Mouse (Mus musculus): ENCODE results near the gene Cd40. TPM values are rescaled to one million over a fixed set of nuclear protein-coding genes. Genes with fewer than 3 reads are reported as not detected.

Cd40 gene
- polyA plus RNA-seq, 1 experiment, result 2.0 TPM

DNA sequence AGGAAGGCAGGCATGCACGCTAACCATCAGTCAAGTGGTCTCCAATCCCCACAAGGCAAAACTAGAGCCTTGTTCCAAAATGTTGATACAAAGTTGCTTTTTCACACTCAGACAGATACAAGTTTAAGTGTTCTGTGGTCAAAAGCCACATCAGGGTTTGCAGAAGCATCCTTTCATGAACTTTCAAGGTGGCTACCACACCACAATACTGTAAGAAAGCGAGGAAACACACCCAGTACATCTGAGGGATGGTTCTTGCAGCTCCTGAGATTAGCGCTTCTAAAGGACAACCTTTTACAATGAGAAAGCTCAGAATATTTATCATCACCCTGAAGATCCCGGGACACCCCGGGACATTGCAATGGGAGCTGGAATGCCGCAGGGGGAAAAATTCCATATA lies 22.1 kb upstream of the Cd40 start:
- Histone ChIP-seq H3K4me3 (ENCODE audit: insufficient read depth, low read length) (peak overlapping the region; percentile 96), H3K27ac (ENCODE audit: insufficient read depth, low read length) (no peak overlapping the region), H3K4me1 (ENCODE audit: control insufficient read depth, insufficient read depth, low read length) (peaks cover 4% of the 10 kb centered on the region)
- TF ChIP-seq CTCF (IDR thresholded peaks at IDR 0.05; ENCODE audit: borderline replicate concordance, insufficient read depth, low read length), result no peak
- TF ChIP-seq POLR2A (IDR thresholded peaks at IDR 0.05; ENCODE audit: low read depth, low read length), result no peak

- Histone ChIP-seq H3K4me3 (ENCODE audit: insufficient read depth, low read length) (peak within 1 kb of the TSS; percentile 96), H3K27ac (ENCODE audit: insufficient read depth, low read length) (0 out of 2 replicates have a peak within 1 kb of the TSS, but pooled peaks have one; percentile 5), H3K4me1 (ENCODE audit: control insufficient read depth, insufficient read depth, low read length) (peaks cover 4% of the 10 kb centered on the region)
- no peak for TF ChIP-seq CTCF (IDR thresholded peaks at IDR 0.05; ENCODE audit: borderline replicate concordance, insufficient read depth, low read length)
- peak; percentile 81 for TF ChIP-seq POLR2A (IDR thresholded peaks at IDR 0.05; ENCODE audit: low read depth, low read length)
Measured at GRCm38 (mm10) chr2:165034131-165035057, 21.0 kb upstream of the Cd40 start, which contains the start of gene Ncoa5. Ncoa5 (minus strand) TSS chr2:165034867.

DNA sequence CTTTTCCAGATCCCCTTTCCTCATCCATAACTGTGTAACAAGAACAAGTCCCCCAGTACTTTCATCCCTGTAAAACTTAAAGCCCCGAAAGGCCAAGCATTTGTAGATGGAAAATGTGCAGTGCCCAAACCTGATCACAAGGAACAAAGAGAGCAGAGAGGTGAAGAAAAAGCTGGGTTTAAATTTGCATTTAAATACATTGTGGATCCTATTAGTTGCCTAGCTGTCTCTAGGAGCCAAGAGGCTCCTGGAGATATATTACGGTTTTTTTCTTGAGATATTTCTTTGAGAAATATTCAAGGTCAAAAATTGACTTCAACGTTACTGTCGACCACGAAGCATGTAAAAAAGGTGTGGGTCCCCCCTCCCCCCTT lies 20.4 kb upstream of the Cd40 start:
- Histone ChIP-seq H3K27ac (ENCODE audit: insufficient read depth, low read length) (no peak overlapping the region), H3K4me3 (ENCODE audit: insufficient read depth, low read length) (peak overlapping the region; percentile 32; the same call in 1 of the 2 replicates), H3K4me1 (ENCODE audit: control insufficient read depth, insufficient read depth, low read length) (peaks cover 4% of the 10 kb centered on the region)
- no peak for TF ChIP-seq POLR2A (IDR thresholded peaks at IDR 0.05; ENCODE audit: low read depth, low read length)
- no peak for TF ChIP-seq CTCF (IDR thresholded peaks at IDR 0.05; ENCODE audit: borderline replicate concordance, insufficient read depth, low read length)

DNA sequence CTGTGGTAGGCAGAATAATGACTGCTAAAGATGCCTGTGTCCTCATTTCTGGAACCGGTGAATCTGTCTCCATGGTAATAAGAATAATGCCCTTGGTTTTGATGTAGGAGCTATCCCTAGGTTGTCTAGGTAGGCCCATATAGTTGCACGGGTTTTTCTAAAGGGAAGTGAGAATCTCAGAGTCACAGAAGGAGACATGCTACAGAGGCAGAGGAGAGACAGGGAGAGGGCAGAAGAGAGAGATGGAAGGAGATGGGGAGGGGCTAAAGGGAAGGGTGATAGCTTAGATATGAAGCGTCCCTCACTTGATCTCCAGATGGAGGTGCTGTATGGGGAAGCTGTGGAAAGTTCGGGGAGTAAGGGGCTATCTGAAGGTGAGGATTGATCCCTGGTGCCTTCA lies 18.0 kb upstream of the Cd40 start:
- H3K4me3 ChIP-seq (ENCODE audit: insufficient read depth, low read length), result no peak overlapping the region
- peaks cover 4% of the 10 kb centered on the region for H3K4me1 ChIP-seq (ENCODE audit: control insufficient read depth, insufficient read depth, low read length)
- TF ChIP-seq CTCF (IDR thresholded peaks at IDR 0.05; ENCODE audit: borderline replicate concordance, insufficient read depth, low read length) (no peak), POLR2A (IDR thresholded peaks at IDR 0.05; ENCODE audit: low read depth, low read length) (no peak)
- no peak overlapping the region for H3K27ac ChIP-seq (ENCODE audit: insufficient read depth, low read length)

DNA sequence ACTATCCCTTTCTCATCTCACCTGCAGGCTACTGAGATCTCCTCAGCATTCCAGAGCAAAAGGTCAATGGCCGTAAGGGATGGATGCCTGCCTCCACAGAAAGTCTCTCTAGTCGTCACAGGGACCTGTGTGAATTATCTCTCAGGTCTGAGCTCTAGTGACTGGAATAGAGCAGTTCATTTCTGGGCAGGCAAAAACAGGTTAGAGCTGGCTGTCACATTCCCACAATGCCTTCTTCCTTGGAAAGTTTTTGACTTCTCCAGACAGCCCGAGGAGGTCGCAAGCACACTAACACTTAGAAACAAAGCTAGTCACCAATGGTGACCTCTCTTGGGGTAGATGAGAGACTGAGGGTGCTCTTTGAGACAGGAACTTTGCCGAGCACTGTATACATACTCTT lies 13.3 kb upstream of the Cd40 start:
- Histone ChIP-seq H3K4me3 (ENCODE audit: insufficient read depth, low read length) (no peak overlapping the region), H3K4me1 (ENCODE audit: control insufficient read depth, insufficient read depth, low read length) (no peaks in the 10 kb centered on the region), H3K27ac (ENCODE audit: insufficient read depth, low read length) (no peak overlapping the region)
- TF ChIP-seq CTCF (IDR thresholded peaks at IDR 0.05; ENCODE audit: borderline replicate concordance, insufficient read depth, low read length) (no peak), POLR2A (IDR thresholded peaks at IDR 0.05; ENCODE audit: low read depth, low read length) (no peak)

DNA sequence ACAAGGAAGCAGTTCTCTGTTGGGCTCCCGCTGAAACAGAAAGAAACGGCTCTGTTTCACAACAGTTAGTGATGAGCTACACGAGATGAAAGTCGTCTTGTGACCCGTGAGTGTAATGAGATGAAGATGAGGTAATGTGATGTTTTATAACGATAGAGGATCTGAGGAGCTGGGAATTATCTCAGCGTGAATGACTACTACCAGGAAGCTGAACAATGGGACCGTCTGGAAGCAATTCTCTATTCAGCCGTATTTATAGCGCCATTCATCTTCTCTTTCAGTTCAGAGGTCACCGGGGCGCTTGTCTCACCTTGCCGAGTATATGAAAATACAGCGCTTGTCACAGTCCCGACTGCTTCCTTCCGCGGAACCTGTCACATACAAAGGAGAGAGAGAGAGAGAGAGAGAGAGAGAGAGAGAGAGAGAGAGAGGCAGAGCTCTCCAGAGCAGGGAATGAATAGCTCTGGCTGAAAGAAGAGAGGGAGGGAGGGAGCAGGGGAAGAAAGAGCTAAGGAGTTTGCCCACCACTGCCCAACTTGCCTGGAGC lies 12.3 kb upstream of the Cd40 start:
- Histone ChIP-seq H3K4me1 (ENCODE audit: control insufficient read depth, insufficient read depth, low read length) (no peaks in the 10 kb centered on the region), H3K4me3 (ENCODE audit: insufficient read depth, low read length) (no peak overlapping the region), H3K27ac (ENCODE audit: insufficient read depth, low read length) (no peak overlapping the region)
- TF ChIP-seq POLR2A (IDR thresholded peaks at IDR 0.05; ENCODE audit: low read depth, low read length) (no peak), CTCF (IDR thresholded peaks at IDR 0.05; ENCODE audit: borderline replicate concordance, insufficient read depth, low read length) (no peak)

GRCm38 (mm10) chr2:165043729-165044128 lies 11.7 kb upstream of the Cd40 start:
- TF ChIP-seq POLR2A (IDR thresholded peaks at IDR 0.05; ENCODE audit: low read depth, low read length) (no peak), CTCF (IDR thresholded peaks at IDR 0.05; ENCODE audit: borderline replicate concordance, insufficient read depth, low read length) (no peak)
- H3K4me3 ChIP-seq (ENCODE audit: insufficient read depth, low read length), result no peak overlapping the region
- no peak overlapping the region for H3K27ac ChIP-seq (ENCODE audit: insufficient read depth, low read length)
- H3K4me1 ChIP-seq (ENCODE audit: control insufficient read depth, insufficient read depth, low read length), result no peaks in the 10 kb centered on the region

DNA sequence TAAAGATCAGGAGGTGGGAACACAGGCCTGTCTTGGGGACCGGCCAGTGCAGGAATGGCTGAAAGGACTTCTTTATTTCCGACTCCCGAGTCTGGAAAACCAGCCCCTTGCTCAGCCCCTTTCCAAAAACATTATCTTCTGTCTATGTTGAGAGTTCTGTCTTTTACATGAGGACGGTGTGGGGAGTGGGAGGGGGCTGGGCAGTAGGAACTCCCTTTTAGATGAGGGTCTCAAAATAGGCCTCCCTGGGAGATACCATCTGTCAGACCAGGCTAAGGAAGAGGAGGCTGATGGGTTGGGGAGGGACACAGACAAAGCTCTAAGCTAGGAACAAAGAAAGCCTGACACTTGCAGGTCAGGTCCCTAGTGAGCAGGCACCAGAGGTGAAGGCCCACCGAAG lies 6.4 kb upstream of the Cd40 start:
- Histone ChIP-seq H3K4me1 (ENCODE audit: control insufficient read depth, insufficient read depth, low read length) (no peaks in the 10 kb centered on the region), H3K27ac (ENCODE audit: insufficient read depth, low read length) (no peak overlapping the region), H3K4me3 (ENCODE audit: insufficient read depth, low read length) (no peak overlapping the region)
- no peak for TF ChIP-seq CTCF (IDR thresholded peaks at IDR 0.05; ENCODE audit: borderline replicate concordance, insufficient read depth, low read length)
- TF ChIP-seq POLR2A (IDR thresholded peaks at IDR 0.05; ENCODE audit: low read depth, low read length), result no peak

DNA sequence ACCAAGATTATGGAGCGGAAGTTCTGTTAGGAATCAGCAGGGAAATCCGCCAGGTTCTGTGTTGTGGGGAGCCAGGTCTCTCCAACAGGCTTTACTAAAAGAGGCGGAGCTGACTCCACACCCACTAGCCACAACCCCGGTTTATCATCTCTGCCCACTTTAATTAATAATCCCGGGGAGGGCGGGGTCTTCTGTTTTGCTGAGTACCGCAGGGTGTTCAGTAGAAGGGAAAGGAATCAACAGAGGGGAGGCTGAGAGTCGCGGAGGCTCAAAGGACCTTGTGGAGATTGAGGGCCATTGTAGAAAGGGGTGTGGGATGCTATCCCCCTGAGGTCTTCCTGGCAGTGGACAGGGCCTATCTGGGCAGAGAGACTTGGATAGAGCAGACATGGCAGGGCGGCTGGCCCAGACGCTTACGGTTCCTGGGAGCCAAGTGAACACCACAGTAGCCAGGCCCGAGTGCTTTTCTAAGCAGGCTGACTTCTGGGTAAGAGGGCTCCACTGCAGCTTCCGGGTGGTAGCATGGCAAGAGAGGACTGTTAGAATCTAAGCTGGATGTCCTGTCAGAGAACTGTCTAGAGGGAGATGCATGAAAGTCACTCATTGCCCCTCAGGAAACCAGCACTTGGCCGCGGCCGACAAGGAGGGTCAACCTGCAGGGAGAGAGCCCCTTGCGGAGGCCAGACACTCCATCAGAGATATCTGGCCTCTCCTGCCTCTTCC lies 4.4 kb upstream of the Cd40 start:
- H3K27ac ChIP-seq (ENCODE audit: insufficient read depth, low read length), result no peak overlapping the region
- H3K4me1 ChIP-seq (ENCODE audit: control insufficient read depth, insufficient read depth, low read length), result no peaks in the 10 kb centered on the region
- H3K4me3 ChIP-seq (ENCODE audit: insufficient read depth, low read length), result no peak overlapping the region
- no peak for TF ChIP-seq POLR2A (IDR thresholded peaks at IDR 0.05; ENCODE audit: low read depth, low read length)
- no peak for TF ChIP-seq CTCF (IDR thresholded peaks at IDR 0.05; ENCODE audit: borderline replicate concordance, insufficient read depth, low read length)
